Mouse (Mus musculus) thymus, postnatal 14 days (tissue): ENCODE data around the gene Noc4l.
A peak's percentile ranks its signal among the peaks of the same experiment; 100 is the strongest.

Source experiments
- DNase-seq: peaks from one replicate; pipeline ENCODE4 v3.0.0; 2021

Noc4l gene

DNA sequence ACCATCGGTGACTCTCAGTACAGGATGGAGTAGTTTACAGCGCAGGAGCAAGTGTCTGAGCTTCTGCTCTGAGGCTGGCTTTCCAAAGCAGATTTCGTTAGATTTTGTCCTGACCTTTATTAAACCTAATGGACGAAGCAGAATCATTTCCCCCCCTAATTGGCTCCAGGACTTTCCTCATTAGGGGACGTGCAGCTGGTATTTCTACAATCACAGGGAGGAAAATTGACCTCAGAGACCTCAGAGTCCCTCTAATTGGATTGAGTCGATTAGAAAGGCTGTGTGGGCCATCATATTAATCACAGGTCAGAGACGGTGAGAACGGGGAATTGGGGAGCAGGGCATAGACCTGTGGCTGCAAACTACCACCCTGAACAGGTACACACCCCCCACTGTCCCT lies 44.3 kb downstream of the Noc4l start:
- no peak for DNase-seq

DNA sequence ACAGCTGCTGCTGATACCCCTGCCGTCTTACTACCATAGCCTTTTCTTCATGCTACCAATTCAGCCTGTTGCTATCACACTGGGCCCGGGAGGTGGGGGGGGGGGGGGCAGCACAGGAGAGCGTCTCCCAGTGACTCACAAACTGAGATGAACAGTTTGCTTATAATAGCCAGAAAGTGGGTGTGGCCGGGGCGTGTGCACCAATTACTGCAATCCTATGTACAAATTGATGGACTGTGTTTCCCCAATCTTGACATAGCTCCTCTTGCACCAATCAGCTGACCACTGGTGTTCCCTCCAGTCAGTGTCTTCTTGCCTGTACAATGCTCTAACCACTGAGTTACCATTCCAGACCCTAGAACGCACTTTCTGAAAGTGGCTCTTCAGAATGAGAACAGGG lies 44.9 kb downstream of the Noc4l start:
- DNase-seq = no peak

DNA sequence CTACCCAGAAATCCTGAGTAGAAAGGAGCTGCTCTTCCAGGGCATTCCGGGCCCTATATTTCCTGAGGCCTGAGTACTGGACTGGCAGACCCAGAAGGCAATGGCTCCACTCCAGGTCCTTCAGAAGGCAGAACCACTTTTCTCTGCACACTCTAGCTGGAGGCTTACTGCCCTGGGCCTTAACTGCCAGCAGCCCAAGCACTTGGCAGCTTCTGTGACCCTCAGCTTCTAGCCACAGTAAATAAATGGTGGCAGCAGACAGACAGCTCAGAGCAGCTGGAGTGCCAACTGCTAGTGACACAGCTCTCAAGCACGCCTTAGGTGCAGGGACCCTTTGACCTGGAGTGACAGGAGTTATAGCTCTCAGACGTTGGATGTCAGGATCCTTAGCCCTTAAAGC lies 45.5 kb downstream of the Noc4l start:
- no peak for DNase-seq

DNA sequence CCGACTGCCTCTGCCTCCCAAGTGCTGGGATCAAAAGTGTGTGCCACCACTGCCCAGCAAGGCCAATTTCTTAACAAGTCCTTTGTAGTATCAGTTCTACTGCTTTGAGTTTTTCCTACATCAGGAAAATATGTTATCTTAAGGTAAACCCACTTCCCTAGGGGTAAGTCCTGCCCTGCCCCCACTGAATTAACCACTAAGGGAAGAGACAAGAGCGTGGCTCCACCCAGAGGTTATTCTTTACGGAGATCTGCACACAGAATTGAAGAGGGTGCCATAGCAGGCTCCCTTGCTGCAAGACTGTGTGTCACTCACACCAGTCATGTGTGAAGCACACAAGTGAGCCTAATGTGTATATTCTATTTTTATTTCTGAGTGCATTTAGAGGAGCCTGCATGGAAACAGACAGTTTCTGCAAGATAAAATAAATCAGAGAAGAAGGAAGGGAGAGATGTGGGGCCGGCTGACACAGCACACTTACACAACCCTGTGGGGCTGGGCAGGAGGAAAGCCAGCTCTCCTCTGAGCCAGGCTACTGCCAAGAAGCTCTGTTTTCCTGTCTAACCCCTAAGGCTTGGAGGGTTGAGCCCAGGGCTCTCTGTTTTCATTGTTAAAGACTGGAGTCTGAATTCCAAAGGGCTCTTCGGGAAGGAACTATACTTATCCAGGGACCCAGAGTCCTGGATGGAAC lies 47.5 kb downstream of the Noc4l start:
- DNase-seq = peak; percentile 8

DNA sequence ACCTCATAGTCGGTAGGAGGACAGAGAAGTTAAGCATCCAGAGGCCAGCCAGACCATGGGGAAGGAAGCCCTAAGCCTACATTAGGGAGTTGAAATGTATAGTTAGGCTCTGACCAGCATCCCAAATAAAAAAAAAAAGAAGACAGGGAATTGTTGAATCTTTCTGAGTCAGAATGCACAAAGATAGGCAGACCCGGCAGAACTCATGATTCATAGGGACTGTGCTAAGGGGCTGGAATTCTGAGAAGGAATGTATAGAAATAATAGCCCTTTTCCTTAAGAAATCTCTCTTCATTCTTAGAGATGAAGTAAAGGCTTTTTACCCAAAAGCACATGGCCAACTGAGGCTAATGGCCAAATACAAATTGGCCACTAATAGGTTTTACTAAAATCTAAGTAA lies 48.9 kb downstream of the Noc4l start:
- no peak for DNase-seq

DNA sequence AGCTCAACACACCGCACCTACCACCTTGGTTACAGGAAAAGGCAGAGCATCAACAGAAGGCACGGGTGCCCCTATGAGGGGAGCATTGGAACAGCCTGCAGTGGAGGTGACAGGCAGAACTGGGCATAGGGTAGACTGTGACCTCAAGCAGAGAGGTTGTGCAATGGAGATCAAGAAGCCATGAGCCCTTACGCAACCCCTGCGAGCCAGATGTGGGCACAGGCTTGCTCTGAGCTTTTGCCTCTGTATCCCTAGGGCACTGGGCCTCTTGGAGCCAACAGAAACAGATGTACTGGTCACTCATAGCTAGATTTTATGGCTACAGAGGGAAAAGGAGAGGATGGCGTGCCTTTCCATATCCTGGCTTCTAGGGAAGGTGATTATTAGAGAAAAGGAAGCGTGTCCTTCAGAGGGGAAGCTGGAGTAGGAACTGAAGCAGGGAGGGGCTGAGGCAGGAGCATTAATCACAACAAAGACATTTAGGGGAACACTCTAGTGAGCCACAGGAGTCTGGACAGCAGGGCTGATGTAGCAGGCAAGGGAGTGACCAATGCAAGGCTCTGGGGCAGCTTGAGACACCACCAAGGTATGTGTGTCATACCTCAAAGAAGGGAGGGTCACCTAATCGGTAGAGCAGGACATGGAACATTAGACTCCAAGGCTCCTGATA lies 50.1 kb downstream of the Noc4l start:
- DNase-seq = no peak
